Mouse (Mus musculus) hindbrain, postnatal 0 days (tissue): ENCODE measurements around the gene Cops3. TPM values are rescaled to one million over a fixed set of nuclear protein-coding genes. Genes with fewer than 3 reads are reported as not detected.
"Not testable (repeated sequence)": the region's sequence is repeated elsewhere in the genome, so short reads cannot be mapped to it uniquely, and the experiment has no call there.

Experiments
- ATAC-seq: fragments of 200-750 bp; cut with Nextera tagmentation; 2 replicates; pipeline ENCODE4 v1.8.0; 2017; ENCODE audit warnings: mild to moderate bottlenecking, moderate TSS enrichment, moderate library complexity
- DNase-seq: peaks from one replicate; pipeline ENCODE4 v3.0.0-alpha.2; 2015; ENCODE audit warnings: low spot score
- H3K27ac ChIP-seq: fragments of 300-500 bp; sonication (generic); 2 replicates; pipeline ENCODE4 v1.5.1; 2014; ENCODE audit warnings: mild to moderate bottlenecking
- H3K27me3 ChIP-seq: fragments of 300-500 bp; sonication (generic); 2 replicates; pipeline ENCODE4 v1.6.1; 2014; ENCODE audit warnings: low read length, mixed read lengths; ENCODE audit not compliant: insufficient read depth
- H3K36me3 ChIP-seq: fragments of 300-500 bp; sonication (generic); 2 replicates; pipeline ENCODE4 v1.6.1; 2014; ENCODE audit warnings: low read length, mixed read lengths; ENCODE audit not compliant: insufficient read depth
- H3K4me1 ChIP-seq: fragments of 300-500 bp; sonication (generic); 2 replicates; pipeline ENCODE4 v1.6.1; 2014; ENCODE audit warnings: antibody characterized with exemption, low read length, mixed read lengths; ENCODE audit not compliant: insufficient read depth
- H3K4me2 ChIP-seq: fragments of 300-500 bp; sonication (generic); 2 replicates; pipeline ENCODE4 v1.6.1; 2014; ENCODE audit warnings: low read depth, mild to moderate bottlenecking, low read length, moderate library complexity, mixed read lengths
- H3K4me3 ChIP-seq: fragments of 300-500 bp; sonication (generic); 2 replicates; pipeline ENCODE4 v1.5.1; 2014; ENCODE audit warnings: low read length
- H3K9ac ChIP-seq: fragments of 300-500 bp; sonication (generic); replicated peaks from 2 replicates; pipeline ENCODE4 v1.6.1; 2014; ENCODE audit warnings: mild to moderate bottlenecking, low read length, moderate library complexity, mixed read lengths
- H3K9me3 ChIP-seq: fragments of 300-500 bp; sonication (generic); 2 replicates; pipeline ENCODE4 v1.6.1; 2016; ENCODE audit warnings: low read length, mixed read lengths
- CTCF ChIP-seq: IDR thresholded peaks from 2 replicates; pipeline ENCODE4 v1.5.1; 2016; ENCODE audit warnings: antibody characterized with exemption, control low read depth, low read depth
- WGBS: fragments of 180-500 bp; shearing (Covaris S2); extraction: QIAGEN DNeasy Blood & Tissue Kit; methylation state at CpG from one replicate; pipeline ENCODE4 v1.1.7; 2014; 5-methylcytosine and 5-hydroxymethylcytosine counted together
- polyA plus RNA-seq: library from polyadenylated mRNA; unstranded; fragments of >200 nt; fragmentation: Nextera tagmentation; extraction: Ambion mirVana; gene quantifications from 2 replicates; pipeline ENCODE4 v1.2.1, GENCODE M21; 2015
- total RNA-seq: library from RNA; depleted of rRNA; stranded (reverse); fragments of >200 nt; gene quantifications from 2 replicates; pipeline ENCODE4 v1.2.3, GENCODE M21; 2014

The Cops3 gene
- total and polyA plus RNA-seq, 2 experiments from 2014 or later: 96.0 to 158 TPM

GRCm38 (mm10) chr11:59839008-59839458 lies 605 bp downstream of the Cops3 start, which contains the start of gene Nt5m:
Nt5m (plus strand) TSS chr11:59839447.
- H3K4me3 ChIP-seq: peak within 1 kb of the TSS; percentile 99
- peak; percentile 97 for ATAC-seq
- under 1% methylated on average over 24 of the region's 24 CpGs for WGBS
- peak within 1 kb of the TSS; percentile 99 for H3K27ac ChIP-seq
- TF ChIP-seq CTCF: no peak
- peak within 1 kb of the TSS; percentile 59 for H3K4me2 ChIP-seq
- H3K9ac ChIP-seq: peak within 1 kb of the TSS; percentile 96
- peaks cover under 1% of the 10 kb centered on the region for H3K36me3 ChIP-seq
- no peaks in the 10 kb centered on the region for H3K9me3 ChIP-seq
- no peaks in the 10 kb centered on the region for H3K27me3 ChIP-seq
- DNase-seq: peak; percentile 97
- peaks cover 15% of the 10 kb centered on the region for H3K4me1 ChIP-seq

- peak overlapping the region; percentile 99 for H3K4me3 ChIP-seq
- TF ChIP-seq CTCF: no peak
- peak overlapping the region; percentile 96 for H3K9ac ChIP-seq
- peaks cover 3% of the 10 kb centered on the region for H3K36me3 ChIP-seq
- 69% methylated on average over 4 of the region's 4 CpGs for WGBS
- no peak for ATAC-seq
- H3K27me3 ChIP-seq: no peaks in the 10 kb centered on the region
- no peak overlapping the region for H3K27ac ChIP-seq
- peak overlapping the region; percentile 59 for H3K4me2 ChIP-seq
- no peak for DNase-seq
- H3K4me1 ChIP-seq: peaks cover 15% of the 10 kb centered on the region
- no peaks in the 10 kb centered on the region for H3K9me3 ChIP-seq
Measured at GRCm38 (mm10) chr11:59838426-59838825, 1.2 kb downstream of the Cops3 start.

GRCm38 (mm10) chr11:59837789-59838188 lies 1.8 kb downstream of the Cops3 start:
- H3K4me1 ChIP-seq: peaks cover 15% of the 10 kb centered on the region
- not testable (repeated sequence) for H3K27ac ChIP-seq, DNase-seq, H3K4me3 ChIP-seq, H3K36me3 ChIP-seq, ATAC-seq, H3K9ac ChIP-seq, H3K27me3 ChIP-seq, H3K9me3 ChIP-seq
- peak overlapping the region; percentile 59; the same call in 1 of the 2 replicates for H3K4me2 ChIP-seq
- no CpG with 5 or more reads among the region's 1 CpGs for whole genome bisulfite sequencing

- 90% methylated on average over 3 of the region's 3 CpGs for WGBS
- no peaks in the 10 kb centered on the region for H3K27me3 ChIP-seq
- H3K36me3 ChIP-seq: peaks cover 82% of the 10 kb centered on the region
- TF ChIP-seq CTCF: no peak
- ATAC-seq (no peak), DNase-seq (no peak)
- no peak overlapping the region for H3K27ac ChIP-seq
- H3K4me3 ChIP-seq: no peak overlapping the region
- no peak overlapping the region for H3K9ac ChIP-seq
- H3K4me2 ChIP-seq: no peak overlapping the region
- no peaks in the 10 kb centered on the region for H3K9me3 ChIP-seq
- no peaks in the 10 kb centered on the region for H3K4me1 ChIP-seq
Measured at GRCm38 (mm10) chr11:59821625-59822024, 18.0 kb downstream of the Cops3 start.

GRCm38 (mm10) chr11:59817916-59818315 lies 21.7 kb downstream of the Cops3 start:
- WGBS: 94% methylated on average over 3 of the region's 3 CpGs
- Histone ChIP-seq H3K27me3 (no peaks in the 10 kb centered on the region), H3K27ac (no peak overlapping the region), H3K4me3 (no peak overlapping the region), H3K9me3 (no peaks in the 10 kb centered on the region), H3K4me2 (no peak overlapping the region), H3K4me1 (no peaks in the 10 kb centered on the region), H3K9ac (no peak overlapping the region), H3K36me3 (peaks cover 51% of the 10 kb centered on the region)
- DNase-seq (no peak), ATAC-seq (no peak)
- TF ChIP-seq CTCF: no peak

GRCm38 (mm10) chr11:59815482-59816065 lies 24.1 kb downstream of the Cops3 start:
- no peak overlapping the region for H3K4me3 ChIP-seq
- H3K9ac ChIP-seq: no peak overlapping the region
- H3K36me3 ChIP-seq: peaks cover 35% of the 10 kb centered on the region
- WGBS: 87% methylated on average over 6 of the region's 6 CpGs
- no peak for TF ChIP-seq CTCF
- H3K9me3 ChIP-seq: no peaks in the 10 kb centered on the region
- no peak overlapping the region for H3K4me2 ChIP-seq
- ATAC-seq (no peak), DNase-seq (no peak)
- H3K27me3 ChIP-seq: no peaks in the 10 kb centered on the region
- H3K4me1 ChIP-seq: no peaks in the 10 kb centered on the region
- H3K27ac ChIP-seq: no peak overlapping the region

- WGBS: 91% methylated on average over 6 of the region's 6 CpGs
- Histone ChIP-seq H3K9me3 (no peaks in the 10 kb centered on the region), H3K4me3 (no peak overlapping the region), H3K9ac (no peak overlapping the region), H3K36me3 (peaks cover 30% of the 10 kb centered on the region), H3K27me3 (no peaks in the 10 kb centered on the region), H3K4me2 (no peak overlapping the region), H3K4me1 (no peaks in the 10 kb centered on the region), H3K27ac (no peak overlapping the region)
- no peak for ATAC-seq
- no peak for TF ChIP-seq CTCF
- no peak for DNase-seq
Measured at GRCm38 (mm10) chr11:59814936-59815335, 24.7 kb downstream of the Cops3 start.
